Mouse (Mus musculus) ES-Bruce4 (cell line): ENCODE results near the gene Gm26566.

Source experiments
- EP300 ChIP-seq: IDR thresholded peaks from 2 replicates; pipeline ENCODE4 v1.6.1; 2011; ENCODE audit warnings: low read depth, low read length; ENCODE audit not compliant: insufficient read depth
- POLR2A ChIP-seq: IDR thresholded peaks from one replicate; pipeline ENCODE4 v1.8.1; 2011; ENCODE audit warnings: low read length; ENCODE audit not compliant: insufficient read depth

DNA sequence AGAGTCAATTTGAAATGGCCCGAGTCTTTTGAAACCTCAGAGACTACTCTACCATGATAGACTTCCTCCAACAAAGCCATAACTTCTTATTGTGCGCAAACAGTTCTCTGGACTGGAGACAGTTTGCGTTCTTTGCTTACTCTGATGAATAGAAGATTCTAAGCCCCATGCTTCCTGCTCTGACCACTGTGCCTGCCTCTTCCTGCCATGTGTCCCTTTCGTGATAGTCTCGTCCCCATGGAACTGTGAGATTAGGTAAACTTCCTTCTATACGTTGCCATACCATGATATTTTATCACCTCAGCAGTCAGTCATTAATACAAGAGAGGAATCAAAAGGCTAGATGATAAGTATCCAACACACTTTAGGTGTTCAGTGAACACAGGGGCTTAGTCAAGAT lies 5.1 kb downstream of the Gm26566 start:
- TF ChIP-seq EP300 (no peak), POLR2A (no peak)
